ENCODE assay signal across 8 mouse cellular contexts in the genomic region with DNA sequence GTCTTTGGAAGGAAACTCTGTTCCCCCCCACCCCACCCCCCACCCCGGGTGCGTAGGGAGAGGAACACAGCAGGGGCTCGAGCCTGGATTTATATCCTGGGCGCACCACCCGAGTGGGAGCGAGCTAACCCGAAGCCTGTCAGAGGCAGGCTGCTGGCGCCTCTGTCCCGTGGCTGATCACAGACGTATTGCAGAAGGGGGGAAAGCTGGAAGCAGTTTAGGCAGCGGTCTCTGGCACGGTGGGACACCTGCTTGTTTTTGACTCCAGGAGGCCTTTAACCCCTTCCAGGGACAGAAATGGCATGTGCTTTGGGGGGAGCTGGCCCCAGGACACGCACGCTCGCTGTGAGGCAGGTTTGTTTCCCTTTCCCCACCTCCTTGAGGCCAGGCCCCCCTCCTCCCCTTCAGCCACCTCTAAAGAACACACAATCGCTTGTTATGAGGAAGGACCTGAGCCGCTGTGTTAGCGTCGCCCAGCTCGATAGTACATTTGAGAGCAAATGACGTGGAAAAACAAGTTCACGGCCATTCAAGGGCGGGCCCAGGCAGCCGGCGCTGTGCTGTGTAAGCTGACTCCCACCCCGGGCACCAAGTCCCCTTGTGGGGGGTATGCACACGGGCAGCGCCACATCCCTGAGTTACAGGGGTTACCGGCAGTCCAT. TPM values are rescaled to one million over a fixed set of nuclear protein-coding genes. Genes with fewer than 3 reads are reported as not detected.
DNase-seq lines count a peak whose midpoint lies in the region; ATAC-seq and TF ChIP-seq lines count a peak whose summit lies in the region.

No protein-coding gene starts in this region.

- H3K4me1 ChIP-seq in kidney, postnatal 0 days (replicated peaks; ENCODE audit: insufficient read depth, low read length), result peaks cover 19% of the 10 kb centered on the region; the same call in 1 of the 2 replicates
- peaks cover 53% of the 10 kb centered on the region for H3K4me1 ChIP-seq in midbrain, embryonic 10.5 days

- peak; percentile 46 for ATAC-seq in activated CD4-positive, CD25-positive, alpha-beta regulatory T cell, adult 4 months
- peak; percentile 63 for ATAC-seq in kidney, postnatal 0 days (replicated peaks; ENCODE audit: low FRiP score, low read depth)

- no peak; the same call in 1 of the 2 replicates for TF ChIP-seq CTCF in kidney, postnatal 0 days (IDR thresholded peaks at IDR 0.05; ENCODE audit: low read depth)

- H3K9ac ChIP-seq in kidney, postnatal 0 days (ENCODE audit: low read depth, low read length), result peak overlapping the region; percentile 52

- peak overlapping the region; percentile 60 for H3K4me2 ChIP-seq in kidney, postnatal 0 days (ENCODE audit: low read length)

- no peaks in the 10 kb centered on the region for H3K27me3 ChIP-seq in kidney, postnatal 0 days (ENCODE audit: insufficient read depth, low read length)
- peaks cover 42% of the 10 kb centered on the region for H3K27me3 ChIP-seq in midbrain, embryonic 10.5 days (ENCODE audit: low read depth, poor library complexity, severe bottlenecking)

- H3K36me3 ChIP-seq in kidney, postnatal 0 days (ENCODE audit: insufficient read depth, low read length), result no peaks in the 10 kb centered on the region
- H3K36me3 ChIP-seq in midbrain, embryonic 10.5 days, result no peaks in the 10 kb centered on the region

- peak overlapping the region; percentile 56; the same call in 1 of the 2 replicates for H3K27ac ChIP-seq in kidney, postnatal 0 days
- H3K27ac ChIP-seq in midbrain, embryonic 10.5 days (replicated peaks), result peak overlapping the region; percentile 74

- WGBS in kidney, postnatal 0 days, result 2% methylated on average over 29 of the region's 29 CpGs
- 7% methylated on average over 29 of the region's 29 CpGs for WGBS in midbrain, embryonic 10.5 days

- no peak overlapping the region; the same call in 1 of the 2 replicates for H3K4me3 ChIP-seq in kidney, postnatal 0 days (replicated peaks; ENCODE audit: low read depth, low read length)
- peak overlapping the region; percentile 48 for H3K4me3 ChIP-seq in midbrain, embryonic 10.5 days

- peak; percentile 52 for DNase-seq in adrenal gland, adult 2 months
- no peak for DNase-seq in adrenal gland, postnatal 4 days (ENCODE audit: low spot score in 2 of 2)
- DNase-seq in gastrocnemius, postnatal 25 days, result peak; percentile 32
- peak; percentile 77 for DNase-seq in kidney, postnatal 0 days (ENCODE audit: low spot score)
- peak; percentile 38 for DNase-seq in midbrain, embryonic 10.5 days (ENCODE audit: low spot score)
- DNase-seq in urinary bladder, adult 2 months (ENCODE audit: low spot score), result no peak
- DNase-seq in spleen, postnatal 36 days (ENCODE audit: low spot score in 2 of 2), result no peak

- no peaks in the 10 kb centered on the region for H3K9me3 ChIP-seq in kidney, postnatal 0 days (replicated peaks; ENCODE audit: low read length)
- no peaks in the 10 kb centered on the region for H3K9me3 ChIP-seq in midbrain, embryonic 10.5 days (replicated peaks)

RNA-seq across cellular contexts. Expression of gene Wfikkn2, which starts 2.9 kb away (rescaled TPM):
- total RNA-seq in adrenal gland, adult 2 months (2021), result 1 to 10 TPM in 1 of 2 experiments, under 1 TPM in 1; 0.55 to 1.3 TPM
- polyA plus RNA-seq in adrenal gland, adult 2 months (2012; rRNA removed), result 0.32 and 0.52 TPM in 2 replicates
- 1 to 10 TPM; 1.3 to 1.5 TPM for total RNA-seq in adrenal gland, postnatal 4 days (2021)
- 1 to 10 TPM in 1 of 2 experiments, under 1 TPM in 1; 0.65 to 1.0 TPM for polyA plus RNA-seq in activated CD4-positive, CD25-positive, alpha-beta regulatory T cell, adult 4 months (2017; shearing (Covaris generic))
- 1 to 10 TPM; 4.1 to 5.8 TPM for total RNA-seq in gastrocnemius, postnatal 25 days (2021)
- polyA plus RNA-seq in kidney, postnatal 0 days (2015; fragmentation: Nextera tagmentation; extraction: Ambion mirVana), result 1.0 and 1.2 TPM in 2 replicates
- polyA plus RNA-seq in midbrain, embryonic 10.5 days (2016; fragmentation: Nextera tagmentation; extraction: Ambion mirVana), result 0.27 and 0.99 TPM in 2 replicates
- polyA plus RNA-seq in urinary bladder, adult 2 months (2012; rRNA removed), result 3.6 and 4.7 TPM in 2 replicates

RNA-seq across cellular contexts. Expression of gene Tob1, which starts 31.6 kb away (rescaled TPM):
- 100 to 1,000 TPM; 208 to 296 TPM for total RNA-seq in adrenal gland, adult 2 months (2021)
- 332 and 340 TPM in 2 replicates for polyA plus RNA-seq in adrenal gland, adult 2 months (2012; rRNA removed)
- total RNA-seq in adrenal gland, postnatal 4 days (2021), result 100 to 1,000 TPM; 117 to 126 TPM
- polyA plus RNA-seq in activated CD4-positive, CD25-positive, alpha-beta regulatory T cell, adult 4 months (2017; shearing (Covaris generic)), result 1 to 10 TPM; 5.3 to 5.8 TPM
- total RNA-seq in gastrocnemius, postnatal 25 days (2021), result 100 to 1,000 TPM; 136 to 169 TPM
- 55.2 and 56.6 TPM in 2 replicates for polyA plus RNA-seq in kidney, postnatal 0 days (2015; fragmentation: Nextera tagmentation; extraction: Ambion mirVana)
- polyA plus RNA-seq in midbrain, embryonic 10.5 days (2016; fragmentation: Nextera tagmentation; extraction: Ambion mirVana), result 18.4 and 21.6 TPM in 2 replicates
- polyA plus RNA-seq in urinary bladder, adult 2 months (2012; rRNA removed), result 36.6 and 36.9 TPM in 2 replicates

RNA-seq across cellular contexts. Expression of gene Gm21885, which starts 38.8 kb away (rescaled TPM):
- not detected for total RNA-seq in adrenal gland, adult 2 months (2021)
- not detected in 2 replicates for polyA plus RNA-seq in adrenal gland, adult 2 months (2012; rRNA removed)
- total RNA-seq in adrenal gland, postnatal 4 days (2021), result not detected
- polyA plus RNA-seq in activated CD4-positive, CD25-positive, alpha-beta regulatory T cell, adult 4 months (2017; shearing (Covaris generic)), result 1 to 10 TPM in 1 of 2 experiments, not detected in 1; 2.6 TPM
- total RNA-seq in gastrocnemius, postnatal 25 days (2021), result not detected
- polyA plus RNA-seq in kidney, postnatal 0 days (2015; fragmentation: Nextera tagmentation; extraction: Ambion mirVana), result 0.28 and 0.71 TPM in 2 replicates
- polyA plus RNA-seq in midbrain, embryonic 10.5 days (2016; fragmentation: Nextera tagmentation; extraction: Ambion mirVana), result not detected in 2 replicates
- not detected in 2 replicates for polyA plus RNA-seq in urinary bladder, adult 2 months (2012; rRNA removed)

Comparison
In these comparisons a context has a peak if more than half of its experiments do, and no peak if none do; other contexts are left out.
1. DNase-seq: peak in adrenal gland, adult 2 months (single experiment), gastrocnemius, postnatal 25 days (single experiment), kidney, postnatal 0 days (single experiment) and midbrain, embryonic 10.5 days (single experiment); none in adrenal gland, postnatal 4 days (0 of 2), urinary bladder, adult 2 months (single experiment) and spleen, postnatal 36 days (0 of 2).